Mouse (Mus musculus): ENCODE results near the gene Man2b2. TPM values are rescaled to one million over a fixed set of nuclear protein-coding genes. Genes with fewer than 3 reads are reported as not detected.

Gene Man2b2
- total RNA-seq, 2 experiments from 2014 or later: 5.6 to 7.2 TPM

DNA sequence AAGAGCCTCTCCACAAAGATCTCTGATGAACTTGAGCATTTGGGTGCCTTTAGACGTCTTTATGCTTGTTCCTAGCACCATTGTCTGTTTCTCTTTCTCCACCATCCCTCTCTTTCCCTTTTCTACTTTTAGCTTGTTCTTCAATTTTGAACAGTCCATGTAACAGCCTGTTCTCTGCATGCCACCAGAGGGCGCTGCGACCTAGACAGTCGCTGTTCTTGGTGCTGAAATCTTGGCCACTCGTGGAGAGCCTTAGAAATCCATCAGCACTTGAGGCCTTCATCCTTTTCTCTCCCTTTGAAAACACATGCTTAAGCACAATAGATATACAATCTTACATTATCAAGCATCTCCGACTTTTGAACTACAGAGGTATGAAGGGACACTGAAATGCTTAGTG, 5.5 kb upstream of the Man2b2 start:
- peak; percentile 43 for DNase-seq (ENCODE audit: low spot score)

- no peak for DNase-seq (ENCODE audit: low spot score)
Measured at GRCm38 (mm10) chr5:36831272-36831671, 819 bp upstream of the Man2b2 start.

GRCm38 (mm10) chr5:36829098-36829497, 1.4 kb downstream of the Man2b2 start:
- no peak for DNase-seq (ENCODE audit: low spot score)

GRCm38 (mm10) chr5:36822907-36823306, 7.5 kb downstream of the Man2b2 start:
- DNase-seq (ENCODE audit: low spot score): no peak

DNA sequence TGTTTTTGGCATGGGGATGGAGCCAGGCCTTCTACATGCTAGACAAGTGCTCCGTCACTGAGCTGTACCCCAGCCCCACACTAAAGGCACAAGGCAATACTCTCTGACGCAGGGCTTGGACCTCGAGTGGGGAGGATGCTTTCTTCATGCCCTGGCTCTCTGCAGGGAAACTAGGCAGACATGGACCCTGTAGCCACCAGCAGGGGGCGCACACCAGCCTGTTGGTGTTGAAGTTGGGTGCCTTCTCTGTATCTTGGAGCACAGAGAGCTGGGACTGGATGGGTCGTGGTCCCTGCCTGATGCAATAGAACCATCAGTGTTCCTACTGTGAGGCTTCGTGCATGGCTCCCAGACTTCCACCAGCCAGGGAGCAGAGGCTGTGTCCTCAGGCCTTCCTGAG, 10.3 kb downstream of the Man2b2 start:
- DNase-seq (ENCODE audit: low spot score): no peak

DNA sequence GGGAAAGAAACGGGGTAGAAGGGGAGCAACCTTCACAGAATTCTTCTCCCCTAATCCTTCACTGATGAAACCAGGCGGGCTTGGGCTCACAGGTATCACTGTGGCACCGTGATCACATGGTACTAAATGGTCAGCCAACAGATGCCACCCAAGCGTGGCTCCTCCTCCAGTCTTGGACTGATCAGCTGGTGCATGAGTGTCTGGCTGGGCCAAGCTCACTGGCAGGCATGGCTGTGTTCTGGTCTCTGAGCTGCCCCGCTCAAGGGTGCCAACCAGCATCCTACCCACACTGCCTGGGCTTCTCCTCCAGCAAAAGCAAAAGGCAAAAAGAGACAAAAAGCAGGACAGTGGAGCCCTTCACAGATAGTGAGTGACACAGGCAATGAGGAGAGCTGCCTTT, 10.7 kb downstream of the Man2b2 start:
- no peak for DNase-seq (ENCODE audit: low spot score)

- DNase-seq (ENCODE audit: low spot score): no peak
Measured at GRCm38 (mm10) chr5:36817738-36818137, 12.7 kb downstream of the Man2b2 start.

DNA sequence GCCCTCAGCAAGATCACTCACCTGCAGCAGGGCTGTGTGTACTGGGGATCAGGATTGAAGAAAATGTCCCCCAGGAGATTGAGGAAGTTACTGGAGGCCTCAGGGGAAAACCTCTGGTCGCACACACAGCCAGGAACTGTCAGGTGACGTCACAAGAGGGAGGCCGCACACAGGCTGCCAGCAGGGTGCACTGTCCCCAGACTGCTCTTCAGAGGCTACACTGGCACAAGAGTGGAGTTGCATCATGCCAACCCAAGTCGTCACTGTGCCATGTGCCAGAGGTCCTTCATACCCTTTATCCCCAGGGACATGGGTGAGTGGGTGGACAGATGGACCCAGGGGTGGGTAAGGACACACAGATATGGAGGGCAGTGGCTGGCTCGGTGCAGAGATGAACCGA, 15.9 kb downstream of the Man2b2 start:
- DNase-seq (ENCODE audit: low spot score): no peak

DNA sequence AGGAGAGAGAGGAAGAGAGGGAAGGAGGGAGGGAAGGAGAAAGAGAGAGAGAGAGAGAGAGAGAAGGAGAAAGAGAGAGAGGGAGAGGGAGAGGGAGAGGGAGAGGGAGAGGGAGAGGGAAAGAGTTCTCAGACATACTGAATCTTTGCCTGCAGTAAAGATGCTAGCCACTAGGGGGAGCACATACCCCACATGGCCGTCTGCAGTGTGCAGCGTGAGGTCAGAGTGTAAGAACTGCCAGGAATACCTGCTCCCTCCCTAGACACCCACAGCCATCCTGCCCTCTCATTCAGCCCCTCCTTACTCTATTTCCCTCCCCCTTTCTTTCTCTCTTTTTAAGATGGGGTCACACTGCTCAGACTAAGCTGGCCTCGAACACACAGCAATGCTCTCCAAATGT, 19.0 kb downstream of the Man2b2 start:
- peak; percentile 64 for DNase-seq (ENCODE audit: low spot score)

DNA sequence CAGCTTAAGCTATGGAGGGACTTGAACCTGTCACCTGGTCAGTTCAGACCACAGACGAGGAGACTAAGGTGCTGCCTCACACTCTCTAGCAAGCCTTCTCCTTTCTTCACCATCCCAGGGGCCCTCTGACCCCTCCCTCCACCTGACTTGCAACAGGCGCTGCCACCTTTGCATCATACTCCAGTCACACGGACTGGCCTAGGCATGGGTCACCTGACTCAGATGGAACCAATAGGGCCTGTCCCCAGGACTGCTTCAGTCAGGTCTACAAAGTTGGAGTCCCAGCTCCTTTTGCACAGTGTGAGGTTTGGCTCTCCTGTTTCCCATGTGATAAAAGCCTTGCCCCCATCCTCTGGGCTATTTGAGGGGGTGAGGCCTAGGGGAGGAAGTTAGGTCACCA, 19.8 kb downstream of the Man2b2 start:
- DNase-seq (ENCODE audit: low spot score): no peak

DNA sequence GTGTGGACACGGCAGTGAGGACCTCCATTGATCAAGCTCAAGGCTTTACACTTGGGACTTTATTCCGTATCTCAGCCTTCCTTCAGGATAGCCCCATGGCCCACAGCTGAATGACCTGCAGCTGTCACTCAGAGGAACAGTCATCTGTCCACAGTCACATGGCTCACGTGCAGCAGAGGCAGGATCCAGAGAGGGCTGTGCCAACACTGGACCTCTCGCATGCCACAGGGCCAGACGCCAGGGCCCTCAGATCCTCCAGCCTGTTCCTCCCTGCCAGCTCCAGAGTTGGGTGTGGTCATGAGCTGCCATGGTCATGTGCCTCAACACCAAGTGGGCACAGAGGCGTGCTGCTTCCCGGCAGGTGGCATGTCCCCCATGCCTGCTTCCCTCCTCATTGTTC, 21.3 kb downstream of the Man2b2 start:
- DNase-seq (ENCODE audit: low spot score): no peak

DNA sequence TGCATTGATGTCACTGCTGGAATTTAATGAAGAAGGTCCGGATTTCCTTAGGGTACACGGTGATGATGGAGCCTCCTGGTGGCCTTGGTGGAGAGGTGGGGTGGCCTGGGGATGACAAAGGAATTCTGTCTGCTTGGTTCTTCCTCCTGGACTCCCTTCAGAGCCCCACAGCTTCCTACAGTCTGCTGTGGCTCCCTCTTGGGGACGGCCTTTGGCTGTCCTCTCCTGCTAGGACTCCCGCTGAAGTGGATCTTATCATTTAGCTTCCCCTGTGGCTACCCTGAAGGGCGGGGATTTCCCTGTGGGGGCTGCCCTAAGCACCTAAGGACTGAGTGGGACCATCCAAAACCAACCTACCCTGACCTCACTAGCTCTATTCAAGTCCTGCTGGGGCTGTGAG, 23.3 kb downstream of the Man2b2 start:
- DNase-seq (ENCODE audit: low spot score): no peak

DNA sequence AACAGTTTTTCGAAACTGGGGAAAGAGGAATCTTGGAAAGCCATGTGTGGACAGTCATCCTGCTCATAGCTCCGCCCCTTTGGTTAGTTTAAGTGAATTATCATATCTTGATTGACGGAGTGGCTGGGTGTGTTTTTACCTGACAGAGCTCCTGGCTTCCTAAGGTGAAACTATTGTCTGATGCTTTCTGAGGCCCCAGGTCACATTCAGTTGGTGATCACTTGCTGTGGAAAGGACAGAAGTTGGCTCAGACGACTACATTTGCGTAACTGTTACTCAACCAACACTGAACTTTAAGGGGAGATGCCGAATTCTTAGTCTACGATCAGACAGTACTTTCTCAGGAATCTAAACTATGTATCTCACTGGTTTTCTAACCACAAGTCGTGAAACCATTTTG, 33.2 kb downstream of the Man2b2 start:
- no peak for DNase-seq (ENCODE audit: low spot score)

- peak; percentile 94 for DNase-seq (ENCODE audit: low spot score)
Measured at GRCm38 (mm10) chr5:36796296-36797014, 34.0 kb downstream of the Man2b2 start, which contains the start of gene Mrfap1. Gene Mrfap1 (minus strand): TSS chr5:36796772.

- DNase-seq (ENCODE audit: low spot score): peak; percentile 59
Measured at GRCm38 (mm10) chr5:36795647-36796295, 34.7 kb downstream of the Man2b2 start.

DNA sequence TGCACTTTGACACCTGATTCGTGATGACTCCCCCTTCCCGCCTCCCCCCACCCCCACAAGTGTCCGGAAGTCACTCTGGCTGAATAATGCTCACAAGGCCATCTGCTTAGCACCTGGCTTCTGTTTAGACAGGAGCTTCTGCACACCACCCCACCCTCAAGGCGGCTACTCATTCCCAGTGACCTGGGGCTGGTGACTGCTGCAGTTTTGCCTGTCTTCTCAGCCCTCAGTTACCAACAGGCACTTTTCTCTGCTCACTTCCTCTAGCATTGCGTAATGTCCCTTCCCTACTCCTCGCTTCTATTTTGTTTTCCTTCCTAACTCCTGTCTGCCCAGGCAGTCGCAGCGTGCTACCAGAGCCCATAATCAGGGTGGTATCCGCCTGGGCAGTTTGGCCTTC, 38.6 kb downstream of the Man2b2 start:
- DNase-seq (ENCODE audit: low spot score): no peak

DNA sequence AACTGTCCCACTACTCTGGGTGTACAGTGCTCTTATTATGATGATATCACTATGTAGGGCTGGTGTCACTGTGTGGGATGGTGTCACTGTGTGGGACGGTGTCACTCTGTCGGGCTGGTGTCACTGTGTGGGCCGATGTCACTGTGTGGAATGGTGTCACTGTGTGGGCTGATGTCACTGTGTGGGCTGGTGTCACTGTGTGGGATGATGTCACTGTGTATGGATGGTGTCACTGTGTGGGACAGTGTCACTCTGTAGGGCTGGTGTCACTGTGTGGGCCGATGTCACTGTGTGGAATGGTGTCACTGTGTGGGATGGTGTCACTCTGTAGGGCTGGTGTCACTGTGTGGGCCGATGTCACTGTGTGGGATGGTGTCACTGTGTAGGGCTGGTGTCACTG, 44.4 kb downstream of the Man2b2 start:
- DNase-seq (ENCODE audit: low spot score): no peak

- no peak for DNase-seq (ENCODE audit: low spot score)
Measured at GRCm38 (mm10) chr5:36779512-36779911, 50.9 kb downstream of the Man2b2 start.

- no peak for DNase-seq (ENCODE audit: low spot score)
Measured at GRCm38 (mm10) chr5:36778901-36779300, 51.6 kb downstream of the Man2b2 start.

DNA sequence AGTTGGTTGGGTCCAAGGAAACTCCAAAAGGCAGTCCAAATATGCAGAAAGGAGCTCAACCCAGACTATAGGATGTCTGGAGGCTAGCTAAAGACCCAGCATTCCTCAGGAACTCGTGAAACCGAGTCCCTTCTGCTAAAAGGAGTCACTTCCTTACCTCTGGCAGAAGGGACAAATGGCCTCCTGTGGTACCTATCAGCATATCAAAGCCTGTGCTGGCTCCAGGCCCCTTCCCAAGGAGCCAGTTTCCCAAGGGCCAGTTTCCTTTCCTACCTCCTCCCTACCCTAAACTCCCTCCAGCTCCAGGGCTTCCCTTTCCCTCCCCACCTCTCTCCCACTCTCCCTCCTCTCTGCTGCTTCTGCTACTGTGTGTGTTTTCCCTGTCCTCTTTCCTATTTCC, 53.3 kb downstream of the Man2b2 start:
- no peak for DNase-seq (ENCODE audit: low spot score)

GRCm38 (mm10) chr5:36776021-36776575, 54.4 kb downstream of the Man2b2 start:
- no peak for DNase-seq (ENCODE audit: low spot score)

GRCm38 (mm10) chr5:36775317-36775716, 55.1 kb downstream of the Man2b2 start:
- no peak for DNase-seq (ENCODE audit: low spot score)

DNA sequence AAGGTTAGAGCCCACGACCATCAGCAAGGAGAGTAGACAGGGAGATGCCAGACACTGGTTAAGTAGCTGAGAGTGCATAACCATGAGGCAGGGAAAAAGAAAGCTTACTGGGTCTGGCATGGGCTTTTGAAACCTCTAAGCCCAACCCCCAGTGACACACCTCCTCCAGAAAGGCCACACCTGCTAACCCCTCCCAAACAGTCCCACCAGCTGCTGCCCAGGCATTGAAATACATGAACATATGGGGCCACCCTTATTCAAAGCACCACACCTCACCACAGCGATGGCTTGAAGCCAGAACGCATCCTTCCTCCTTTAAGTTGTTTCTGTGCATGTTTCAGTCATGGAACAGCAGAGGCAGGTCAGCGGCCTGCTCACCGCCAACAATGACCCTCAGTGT, 57.9 kb downstream of the Man2b2 start:
- no peak for DNase-seq (ENCODE audit: low spot score)

Data from gastrocnemius, adult 18-20 months (tissue).